Mouse (Mus musculus) neural tube, embryonic 12.5 days (tissue): ENCODE measurements around the gene Ropn1l. TPM values are rescaled to one million over a fixed set of nuclear protein-coding genes. Genes with fewer than 3 reads are reported as not detected.
A peak's percentile ranks its signal among the peaks of the same experiment; 100 is the strongest.

Experiments used
- ATAC-seq: fragments of 200-750 bp; cut with Nextera tagmentation; 2 replicates; pipeline ENCODE4 v1.8.0; 2017; ENCODE audit warnings: low read depth, mild to moderate bottlenecking, moderate TSS enrichment, moderate library complexity; ENCODE audit not compliant: low FRiP score
- H3K27ac ChIP-seq: fragments of 300-500 bp; sonication (generic); 2 replicates; pipeline ENCODE4 v1.5.1; 2016
- H3K27me3 ChIP-seq: fragments of 300-500 bp; sonication (generic); replicated peaks from 2 replicates; pipeline ENCODE4 v1.6.1; 2016; ENCODE audit warnings: mild to moderate bottlenecking
- H3K36me3 ChIP-seq: fragments of 300-500 bp; sonication (generic); 2 replicates; pipeline ENCODE4 v1.6.1; 2016; ENCODE audit warnings: mild to moderate bottlenecking
- H3K4me1 ChIP-seq: fragments of 300-500 bp; sonication (generic); 2 replicates; pipeline ENCODE4 v1.6.1; 2016
- H3K4me2 ChIP-seq: fragments of 300-500 bp; sonication (generic); replicated peaks from 2 replicates; pipeline ENCODE4 v1.6.1; 2016; ENCODE audit warnings: mild to moderate bottlenecking
- H3K4me3 ChIP-seq: fragments of 300-500 bp; sonication (generic); 2 replicates; pipeline ENCODE4 v1.5.1; 2016
- H3K9ac ChIP-seq: fragments of 300-500 bp; sonication (generic); 2 replicates; pipeline ENCODE4 v1.6.1; 2016; ENCODE audit warnings: mild to moderate bottlenecking
- H3K9me3 ChIP-seq: fragments of 300-500 bp; sonication (generic); 2 replicates; pipeline ENCODE4 v1.6.1; 2016; ENCODE audit warnings: mild to moderate bottlenecking
- WGBS: fragments of 180-500 bp; shearing (Covaris S2); methylation state at CpG from one replicate; pipeline ENCODE4 v1.1.7; 2016; 5-methylcytosine and 5-hydroxymethylcytosine counted together
- polyA plus RNA-seq: library from polyadenylated mRNA; unstranded; fragments of >200 nt; fragmentation: Nextera tagmentation; extraction: Ambion mirVana; gene quantifications from 2 replicates; pipeline ENCODE4 v1.2.1, GENCODE M21; 2016

Gene Ropn1l
- polyA plus RNA-seq, 1 experiment from 2014 or later: 1.6 TPM

- Histone ChIP-seq H3K4me3 (no peak overlapping the region), H3K9me3 (no peaks in the 10 kb centered on the region), H3K27ac (no peak overlapping the region), H3K36me3 (no peaks in the 10 kb centered on the region), H3K4me2 (0 out of 2 replicates have a peak overlapping the region, but pooled peaks have one; percentile 2), H3K4me1 (no peaks in the 10 kb centered on the region), H3K27me3 (no peaks in the 10 kb centered on the region), H3K9ac (no peak overlapping the region)
- 0 out of 2 replicates have a peak, but pooled peaks have one; percentile 17 for ATAC-seq
- WGBS: 56% methylated on average over 21 of the region's 21 CpGs
These were observed 35.5 kb downstream of the Ropn1l start for GRCm38 (mm10) chr15:31417796-31418685.

- Histone ChIP-seq H3K9ac (no peak overlapping the region), H3K9me3 (no peaks in the 10 kb centered on the region), H3K4me2 (no peak overlapping the region), H3K4me3 (no peak overlapping the region), H3K4me1 (no peaks in the 10 kb centered on the region), H3K27ac (no peak overlapping the region), H3K27me3 (no peaks in the 10 kb centered on the region), H3K36me3 (no peaks in the 10 kb centered on the region)
- WGBS: 78% methylated on average over 6 of the region's 6 CpGs
- ATAC-seq: no peak
These were observed 36.1 kb downstream of the Ropn1l start for GRCm38 (mm10) chr15:31417409-31417795.

- no peak for ATAC-seq
- Histone ChIP-seq H3K4me3 (no peak overlapping the region), H3K9me3 (no peaks in the 10 kb centered on the region), H3K27me3 (no peaks in the 10 kb centered on the region), H3K4me2 (no peak overlapping the region), H3K27ac (no peak overlapping the region), H3K9ac (no peak overlapping the region), H3K36me3 (no peaks in the 10 kb centered on the region), H3K4me1 (no peaks in the 10 kb centered on the region)
- WGBS: 64% methylated on average over 4 of the region's 4 CpGs
These were observed 38.4 kb downstream of the Ropn1l start for GRCm38 (mm10) chr15:31415181-31415580.

DNA sequence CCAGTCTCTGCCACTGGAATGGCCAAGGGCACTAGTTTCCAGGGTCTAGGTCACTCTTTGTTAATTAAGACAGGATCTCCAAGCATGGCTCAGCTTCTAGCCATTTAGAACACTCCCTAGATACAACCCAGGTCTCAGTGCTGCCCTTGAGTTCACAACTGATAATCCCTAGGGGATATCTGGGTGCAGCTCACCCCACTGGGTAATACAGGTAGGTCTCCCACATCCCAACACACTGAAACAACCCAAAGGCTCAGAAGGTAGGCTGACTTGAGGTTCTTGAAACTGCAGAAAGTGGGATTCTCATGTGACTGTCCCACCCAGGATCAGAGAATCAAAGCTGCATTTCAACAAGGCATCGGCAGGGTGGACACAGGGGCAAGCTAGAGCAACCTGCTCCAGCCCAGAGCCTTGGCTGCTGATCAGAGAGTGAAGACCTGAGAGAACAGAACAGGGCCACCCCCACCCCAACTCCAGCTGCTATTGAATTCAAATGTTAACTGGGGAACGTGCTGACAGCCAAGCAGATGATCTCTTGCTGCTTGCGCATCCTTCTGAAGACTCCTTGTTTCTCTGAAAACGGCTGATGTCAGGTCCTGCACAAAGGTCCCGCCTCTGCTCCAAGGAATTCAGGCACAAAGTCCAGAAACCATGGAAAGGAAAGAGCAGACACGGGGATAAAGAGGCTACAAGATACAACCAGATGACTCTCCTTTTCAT is 39.2 kb downstream of the Ropn1l start:
- H3K9me3 ChIP-seq: no peaks in the 10 kb centered on the region
- no peak overlapping the region for H3K9ac ChIP-seq
- no peaks in the 10 kb centered on the region for H3K27me3 ChIP-seq
- ATAC-seq: no peak
- no peaks in the 10 kb centered on the region for H3K4me1 ChIP-seq
- 61% methylated on average over 6 of the region's 6 CpGs for WGBS
- H3K4me2 ChIP-seq: no peak overlapping the region
- H3K36me3 ChIP-seq: no peaks in the 10 kb centered on the region
- no peak overlapping the region for H3K27ac ChIP-seq
- no peak overlapping the region for H3K4me3 ChIP-seq

GRCm38 (mm10) chr15:31413662-31414061 is 39.9 kb downstream of the Ropn1l start:
- Histone ChIP-seq H3K27me3 (no peaks in the 10 kb centered on the region), H3K9me3 (no peaks in the 10 kb centered on the region), H3K27ac (no peak overlapping the region), H3K4me3 (no peak overlapping the region), H3K36me3 (no peaks in the 10 kb centered on the region), H3K4me1 (no peaks in the 10 kb centered on the region), H3K4me2 (no peak overlapping the region), H3K9ac (no peak overlapping the region)
- WGBS: 85% methylated on average over 6 of the region's 6 CpGs
- ATAC-seq: no peak

DNA sequence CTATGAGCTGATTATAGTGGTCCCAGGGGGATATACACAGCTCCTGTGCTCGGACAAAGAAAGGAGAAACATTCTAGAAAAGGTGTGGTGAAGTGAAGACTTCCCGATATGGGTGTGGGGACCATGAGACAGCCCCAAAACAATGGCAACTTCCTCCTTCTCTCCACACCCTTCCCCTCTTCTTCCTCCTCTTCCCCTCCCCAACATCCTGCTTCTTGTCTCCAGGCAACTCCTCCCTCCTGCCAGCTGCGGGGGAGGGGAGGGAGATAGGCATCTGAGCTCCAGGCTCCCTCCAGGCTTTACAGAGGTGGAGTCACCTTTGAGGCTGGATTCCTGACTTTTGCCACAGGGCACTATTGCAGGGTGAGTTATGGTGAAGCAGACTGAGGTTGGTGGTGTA is 40.6 kb downstream of the Ropn1l start:
- 56% methylated on average over 3 of the region's 3 CpGs for WGBS
- no peaks in the 10 kb centered on the region for H3K9me3 ChIP-seq
- H3K9ac ChIP-seq: no peak overlapping the region
- H3K36me3 ChIP-seq: no peaks in the 10 kb centered on the region
- no peaks in the 10 kb centered on the region for H3K4me1 ChIP-seq
- no peak overlapping the region for H3K4me3 ChIP-seq
- no peak for ATAC-seq
- H3K4me2 ChIP-seq: no peak overlapping the region
- H3K27ac ChIP-seq: no peak overlapping the region
- H3K27me3 ChIP-seq: no peaks in the 10 kb centered on the region

DNA sequence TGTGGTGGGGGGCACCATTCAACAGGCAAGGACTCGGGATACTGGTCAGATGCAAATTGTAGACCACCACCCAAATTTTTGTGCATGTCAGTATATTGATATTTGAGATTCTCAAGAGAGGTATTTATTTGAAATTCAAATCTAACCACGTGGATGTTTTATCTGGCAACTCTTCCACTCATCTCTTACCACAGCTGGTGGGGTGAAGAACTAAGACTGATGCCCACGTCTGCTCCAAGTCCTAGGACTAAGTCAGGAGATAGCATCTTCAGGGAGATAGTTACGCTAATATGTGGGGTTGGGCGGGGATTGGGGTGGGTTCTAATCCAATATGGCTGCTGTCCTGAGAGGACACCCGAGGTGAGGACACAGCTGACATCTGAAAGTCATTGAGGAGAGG is 41.1 kb downstream of the Ropn1l start:
- H3K9me3 ChIP-seq: no peaks in the 10 kb centered on the region
- no peaks in the 10 kb centered on the region for H3K4me1 ChIP-seq
- WGBS: 88% methylated on average over 6 of the region's 6 CpGs
- no peak overlapping the region for H3K4me3 ChIP-seq
- no peak for ATAC-seq
- no peaks in the 10 kb centered on the region for H3K36me3 ChIP-seq
- H3K4me2 ChIP-seq: no peak overlapping the region
- no peak overlapping the region for H3K9ac ChIP-seq
- no peak overlapping the region for H3K27ac ChIP-seq
- no peaks in the 10 kb centered on the region for H3K27me3 ChIP-seq

DNA sequence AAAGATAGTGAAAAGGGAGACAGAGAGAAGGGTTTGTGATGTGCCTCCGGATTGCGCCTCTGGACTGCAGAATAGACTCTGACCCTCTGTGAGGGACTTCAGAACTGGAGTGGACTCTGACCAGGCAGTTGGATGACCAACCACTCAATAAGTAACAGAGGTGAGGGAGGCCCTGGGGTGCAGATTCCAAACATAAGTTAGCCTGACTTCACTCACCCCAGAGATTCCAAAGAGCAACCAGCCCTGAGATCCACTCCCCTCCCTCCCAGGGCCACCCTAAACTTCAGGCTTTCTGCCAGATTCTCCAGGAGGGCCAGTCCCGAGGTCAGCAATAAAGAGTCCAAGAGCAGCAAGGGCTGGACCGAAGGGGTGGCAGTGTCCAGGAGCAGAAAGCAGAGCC is 46.0 kb downstream of the Ropn1l start:
- Histone ChIP-seq H3K9me3 (no peaks in the 10 kb centered on the region), H3K27me3 (no peaks in the 10 kb centered on the region), H3K27ac (no peak overlapping the region), H3K4me1 (no peaks in the 10 kb centered on the region), H3K4me3 (no peak overlapping the region), H3K36me3 (no peaks in the 10 kb centered on the region), H3K9ac (no peak overlapping the region), H3K4me2 (no peak overlapping the region)
- no peak for ATAC-seq
- 90% methylated on average over 4 of the region's 4 CpGs for WGBS

- Histone ChIP-seq H3K4me1 (no peaks in the 10 kb centered on the region), H3K27ac (no peak overlapping the region), H3K9ac (no peak overlapping the region), H3K36me3 (no peaks in the 10 kb centered on the region), H3K4me3 (no peak overlapping the region), H3K4me2 (no peak overlapping the region), H3K9me3 (no peaks in the 10 kb centered on the region), H3K27me3 (no peaks in the 10 kb centered on the region)
- 89% methylated on average over 5 of the region's 5 CpGs for WGBS
- ATAC-seq: no peak
These were observed 46.7 kb downstream of the Ropn1l start for GRCm38 (mm10) chr15:31406881-31407280.

- no peaks in the 10 kb centered on the region for H3K9me3 ChIP-seq
- no peak overlapping the region for H3K9ac ChIP-seq
- no peak for ATAC-seq
- no peak overlapping the region for H3K4me3 ChIP-seq
- no peak overlapping the region for H3K4me2 ChIP-seq
- H3K27me3 ChIP-seq: no peaks in the 10 kb centered on the region
- H3K4me1 ChIP-seq: no peaks in the 10 kb centered on the region
- 83% methylated on average over 8 of the region's 8 CpGs for WGBS
- H3K36me3 ChIP-seq: no peaks in the 10 kb centered on the region
- no peak overlapping the region for H3K27ac ChIP-seq
These were observed 49.2 kb downstream of the Ropn1l start for GRCm38 (mm10) chr15:31404346-31404745.

- H3K9me3 ChIP-seq: no peaks in the 10 kb centered on the region
- no peaks in the 10 kb centered on the region for H3K4me1 ChIP-seq
- H3K4me2 ChIP-seq: no peak overlapping the region
- H3K27ac ChIP-seq: no peak overlapping the region
- H3K9ac ChIP-seq: no peak overlapping the region
- ATAC-seq: peak; percentile 71
- WGBS: 66% methylated on average over 12 of the region's 12 CpGs
- H3K27me3 ChIP-seq: no peaks in the 10 kb centered on the region
- no peaks in the 10 kb centered on the region for H3K36me3 ChIP-seq
- H3K4me3 ChIP-seq: no peak overlapping the region
These were observed 51.2 kb downstream of the Ropn1l start for GRCm38 (mm10) chr15:31402200-31402892.

DNA sequence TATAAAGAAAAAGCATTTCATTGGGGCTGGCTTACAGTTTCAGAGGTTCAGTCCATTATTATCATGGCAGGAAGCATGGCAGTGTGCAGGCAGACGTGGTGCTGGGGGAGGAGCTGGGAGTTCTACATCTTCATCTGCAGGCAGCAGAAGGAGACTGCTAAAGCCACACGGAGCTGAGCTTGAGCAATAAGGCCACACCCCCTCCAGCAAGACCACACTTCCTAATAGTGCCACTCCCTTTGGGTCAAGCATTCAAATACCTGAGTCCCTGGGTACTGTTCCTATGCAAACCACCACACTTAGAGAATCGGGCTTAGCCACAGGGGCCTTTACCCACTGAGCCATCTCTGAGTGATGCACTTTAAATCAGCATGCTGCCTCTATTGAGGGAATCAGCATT is 52.6 kb downstream of the Ropn1l start:
- no peak for ATAC-seq
- Histone ChIP-seq H3K36me3 (no peaks in the 10 kb centered on the region), H3K4me1 (no peaks in the 10 kb centered on the region), H3K9me3 (no peaks in the 10 kb centered on the region), H3K4me2 (no peak overlapping the region), H3K4me3 (no peak overlapping the region), H3K27me3 (no peaks in the 10 kb centered on the region), H3K27ac (no peak overlapping the region), H3K9ac (no peak overlapping the region)
- 30% methylated on average over 3 of the region's 3 CpGs for WGBS
